Mouse (Mus musculus): ENCODE measurements around the gene Lnpk. TPM values are rescaled to one million over a fixed set of nuclear protein-coding genes. Genes with fewer than 3 reads are reported as not detected.

The Lnpk gene
- 22.3 to 29.3 TPM (median 25.9 TPM) in 4 replicates for total RNA-seq (2023; ENCODE audit: inconsistent age)

DNA sequence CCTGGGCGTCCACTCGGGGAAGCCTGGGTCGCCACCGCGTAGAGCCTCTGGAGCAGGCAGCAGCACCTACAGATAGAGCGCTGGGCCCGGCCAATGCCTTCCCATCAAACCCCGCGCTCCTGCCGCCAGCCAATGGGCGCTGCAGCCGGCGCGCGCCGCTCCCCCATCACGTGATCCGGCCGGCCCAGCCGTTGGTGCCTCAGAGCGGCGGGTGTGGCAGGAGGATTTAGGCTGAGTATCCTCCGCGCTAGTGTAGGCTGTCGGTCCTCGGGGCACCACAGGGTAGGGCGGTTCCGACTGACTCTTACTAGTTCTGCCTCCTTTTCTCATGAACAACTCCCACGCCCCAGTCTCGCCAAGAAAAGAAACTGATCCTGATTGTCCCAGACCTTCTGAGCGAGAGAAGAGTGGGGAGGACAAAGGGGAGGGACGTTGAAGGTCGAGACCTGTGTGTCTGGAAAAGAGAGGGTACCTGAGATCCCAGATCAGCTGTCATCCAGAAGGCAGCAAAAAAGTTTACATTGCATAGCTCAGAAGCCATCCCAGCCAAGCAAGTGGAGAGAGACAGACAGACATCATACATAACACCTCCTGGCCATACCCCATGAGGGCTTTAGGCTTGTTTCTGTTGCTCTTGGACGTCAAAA lies at the start of gene Lnpk:
TSS of gene Lnpk (minus strand) at position 593 of the 647 bp plus-strand sequence.

Other genes with a start within 250 kb of the Lnpk start
- not detected in 4 replicates for gene Evx2, start 80.1 kb upstream of the Lnpk start, total RNA-seq (2023; ENCODE audit: inconsistent age)
- gene Hoxd13, start 88.9 kb upstream of the Lnpk start, total RNA-seq (2023; ENCODE audit: inconsistent age): not detected in 4 replicates
- gene Hoxd12, start 95.6 kb upstream of the Lnpk start, total RNA-seq (2023; ENCODE audit: inconsistent age): not detected in 4 replicates
- gene Hoxd11, start 100.1 kb upstream of the Lnpk start, total RNA-seq (2023; ENCODE audit: inconsistent age): not detected in 4 replicates
- not detected in 4 replicates for gene Hoxd10, start 112.5 kb upstream of the Lnpk start, total RNA-seq (2023; ENCODE audit: inconsistent age)
- gene Hoxd9, start 118.3 kb upstream of the Lnpk start, total RNA-seq (2023; ENCODE audit: inconsistent age): not detected in 4 replicates
- gene Hoxd8, start 125.2 kb upstream of the Lnpk start, total RNA-seq (2023; ENCODE audit: inconsistent age): not detected in 4 replicates
- gene Hoxd3, start 132.5 kb upstream of the Lnpk start, total RNA-seq (2023; ENCODE audit: inconsistent age): not detected in 4 replicates
- gene Hoxd4, start 132.5 kb upstream of the Lnpk start, total RNA-seq (2023; ENCODE audit: inconsistent age): not detected in 4 replicates
- gene Gm28230, start 147.3 kb upstream of the Lnpk start, total RNA-seq (2023; ENCODE audit: inconsistent age): not detected in 4 replicates
- gene Hoxd1, start 183.5 kb upstream of the Lnpk start, total RNA-seq (2023; ENCODE audit: inconsistent age): not detected in 4 replicates
- gene Mtx2, start 246.4 kb upstream of the Lnpk start, total RNA-seq (2023; ENCODE audit: inconsistent age): 17.8 to 23.8 TPM (median 20.6 TPM) in 4 replicates

Measured in B cell, adult (primary cell).